Mouse (Mus musculus) liver, adult (tissue): ENCODE data around the gene Lyst.

Source experiments
- GATA4 ChIP-seq: IDR thresholded peaks from 2 replicates; pipeline ENCODE4 v1.6.1; 2014; ENCODE audit warnings: mild to moderate bottlenecking, low read length; ENCODE audit not compliant: insufficient replicate concordance

Lyst gene

DNA sequence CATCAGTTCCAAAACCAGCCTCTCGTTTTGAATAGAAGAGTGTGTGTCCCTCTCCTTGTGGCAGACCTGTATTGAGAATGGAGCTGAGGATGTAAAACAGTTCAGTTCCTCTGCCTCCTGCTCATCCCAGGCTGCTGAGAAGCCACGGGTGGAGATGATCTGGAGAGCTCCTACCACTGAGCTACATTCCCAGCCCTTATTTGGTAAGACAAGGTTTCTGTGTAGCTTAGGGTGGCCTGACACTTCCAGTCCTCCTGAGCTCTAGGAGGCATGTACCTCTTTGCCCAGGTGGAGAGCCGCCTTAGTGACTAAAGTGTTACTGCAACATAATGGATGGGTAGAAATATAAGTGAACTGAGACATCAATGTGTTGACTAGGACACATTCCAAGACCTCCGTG, 190.8 kb downstream of the Lyst start:
- no peak for TF ChIP-seq GATA4

DNA sequence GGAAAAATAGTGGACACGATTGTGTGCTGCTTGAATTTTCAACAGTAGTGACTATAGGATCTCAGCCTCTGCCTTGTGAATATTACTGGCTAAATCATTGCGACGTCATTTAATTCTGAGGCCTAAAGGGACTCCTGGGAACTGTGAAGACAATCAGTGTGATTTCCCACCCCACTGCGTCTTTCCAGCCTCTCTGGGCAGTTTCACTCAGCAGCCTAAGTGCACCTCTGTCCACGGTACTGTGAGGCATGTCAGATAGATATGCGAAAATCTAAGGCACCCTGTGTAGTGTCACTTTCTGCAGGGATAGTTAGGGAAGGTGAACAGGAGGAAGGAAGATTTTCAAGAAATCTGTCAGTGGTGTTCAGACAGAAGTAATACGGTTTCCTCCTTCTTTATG, 193.1 kb downstream of the Lyst start:
- no peak for TF ChIP-seq GATA4

DNA sequence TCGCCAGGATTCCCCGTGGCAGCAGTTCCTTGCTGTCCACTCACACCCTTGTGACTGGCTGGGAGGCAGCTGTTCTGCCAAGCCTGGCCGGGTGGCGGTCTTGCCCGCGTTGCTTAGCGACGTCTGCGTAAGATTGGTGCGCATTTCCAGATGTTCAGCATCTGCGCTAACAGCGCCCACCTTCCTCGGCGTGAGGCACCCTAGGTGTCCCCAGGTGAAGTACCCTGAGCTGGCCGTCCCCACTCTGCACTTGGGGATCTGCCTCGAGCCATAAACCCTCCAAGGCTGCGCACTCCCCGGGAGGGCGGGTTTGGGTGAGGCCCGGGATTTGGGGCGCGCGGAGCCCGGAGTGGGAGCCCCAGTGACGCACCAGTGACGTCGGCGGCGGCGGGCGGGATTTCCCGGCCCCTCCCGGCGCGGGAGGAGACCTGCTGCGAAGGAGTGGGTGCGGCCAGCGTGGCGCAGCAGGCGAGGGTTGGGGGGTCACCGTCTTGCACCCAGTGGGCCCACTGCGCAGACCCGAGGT, 193.8 kb downstream of the Lyst start, which contains the start of gene Gng4:
Gng4 (plus strand) TSS at position 166 of the 526 bp plus-strand sequence.
- no peak for TF ChIP-seq GATA4

DNA sequence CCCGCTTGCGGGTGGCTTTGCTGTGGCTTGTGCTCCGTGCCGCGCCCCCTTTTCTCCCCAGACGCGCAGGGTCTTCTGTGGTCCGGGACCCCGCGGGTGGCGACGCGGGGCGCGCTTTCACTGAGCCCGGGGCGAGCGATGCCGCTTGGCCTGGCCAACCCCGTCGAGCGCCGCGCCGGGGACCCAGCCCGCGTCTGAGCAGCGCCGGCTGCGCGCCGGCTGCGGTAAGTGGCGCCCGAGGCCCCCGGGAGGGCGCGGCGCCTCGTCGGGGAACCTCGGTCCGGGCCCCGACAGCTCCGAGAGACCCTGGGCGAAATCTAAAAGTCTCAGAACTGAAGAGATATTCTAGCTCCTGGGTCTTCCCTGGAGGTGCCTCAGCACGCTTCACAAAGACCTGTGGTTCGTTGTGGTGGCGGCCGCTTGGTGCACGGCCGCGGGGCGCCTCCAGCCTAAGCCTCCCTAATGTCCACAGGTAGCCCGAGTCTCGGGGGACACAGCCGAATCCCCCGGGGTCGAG, 194.3 kb downstream of the Lyst start:
- no peak for TF ChIP-seq GATA4

DNA sequence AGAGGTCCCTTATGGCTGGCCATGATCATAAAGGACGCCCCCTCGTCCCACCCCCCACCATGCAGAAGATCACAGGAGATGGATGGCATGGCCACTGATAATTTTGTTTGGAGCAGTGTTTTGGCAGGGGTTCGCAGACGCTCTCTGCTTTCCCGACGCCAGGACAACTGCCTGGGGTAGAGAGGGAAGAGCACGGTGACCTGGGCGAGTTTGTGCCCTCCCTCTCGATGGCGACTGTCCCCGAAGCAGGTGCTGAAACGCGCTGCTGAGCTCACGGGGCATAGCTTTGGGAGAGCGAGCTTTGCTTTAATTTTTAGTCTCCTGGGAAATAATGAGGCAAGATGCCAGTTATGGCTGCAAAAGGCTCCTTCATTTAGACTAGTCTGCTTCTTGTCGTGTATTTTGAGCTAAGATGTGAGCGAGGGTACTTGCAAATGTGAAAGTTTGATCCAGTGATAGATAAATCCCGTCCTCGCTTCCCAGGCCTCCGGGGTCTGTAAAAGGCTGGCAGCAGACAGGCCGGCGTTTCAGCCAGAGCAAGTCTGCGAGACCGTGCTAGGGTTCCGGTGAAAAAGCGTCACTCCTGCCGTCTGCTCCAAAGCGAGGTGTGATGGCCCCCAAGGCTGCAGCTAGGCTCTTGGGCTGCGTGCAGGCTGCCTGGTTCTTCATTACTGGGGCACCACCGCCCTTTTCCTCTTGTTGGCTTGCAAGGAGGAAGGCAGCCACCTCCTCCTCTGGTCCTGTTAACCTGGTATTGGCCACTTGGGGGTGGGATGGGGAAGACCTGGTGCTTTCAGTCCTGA, 195.0 kb downstream of the Lyst start:
- TF ChIP-seq GATA4 = no peak

DNA sequence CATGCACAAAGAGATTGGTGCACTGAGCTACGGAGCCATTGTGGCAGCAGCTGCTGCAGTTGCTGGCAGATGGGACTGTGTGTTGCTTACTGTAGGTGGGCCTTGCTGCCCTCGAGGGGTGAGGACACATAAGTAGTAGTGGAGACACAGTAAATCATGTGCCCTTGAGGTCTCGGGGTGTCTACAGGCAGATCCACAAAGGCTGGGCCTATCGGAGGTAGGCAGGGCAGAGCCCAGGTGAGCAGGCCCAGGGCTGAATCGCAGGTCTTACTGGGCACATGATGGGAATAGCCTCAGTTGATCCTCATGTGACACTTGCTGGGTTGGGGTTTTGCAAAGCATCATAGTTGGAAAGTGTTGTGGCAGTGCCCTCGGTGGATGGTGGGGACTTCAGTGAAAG, 196.8 kb downstream of the Lyst start:
- TF ChIP-seq GATA4 = no peak

DNA sequence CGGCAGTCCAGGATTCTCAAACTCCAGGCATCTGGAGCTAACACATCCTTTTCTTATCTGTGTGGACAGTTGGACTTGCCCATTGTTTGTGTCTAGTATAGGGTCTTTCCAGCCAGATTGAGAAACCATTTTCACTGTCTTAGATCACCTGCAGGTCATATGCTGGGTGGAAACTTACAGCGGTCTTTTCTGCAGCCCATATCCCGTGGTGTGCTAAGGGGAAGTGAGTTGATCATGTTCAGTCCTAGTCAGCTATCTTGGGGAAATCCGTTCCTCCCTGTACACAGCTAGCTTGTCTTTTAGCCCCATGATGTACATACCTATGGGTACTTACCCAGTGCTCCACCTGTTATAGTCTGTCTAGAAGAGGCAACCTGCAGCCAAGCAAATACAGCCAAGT, 197.9 kb downstream of the Lyst start:
- no peak for TF ChIP-seq GATA4

DNA sequence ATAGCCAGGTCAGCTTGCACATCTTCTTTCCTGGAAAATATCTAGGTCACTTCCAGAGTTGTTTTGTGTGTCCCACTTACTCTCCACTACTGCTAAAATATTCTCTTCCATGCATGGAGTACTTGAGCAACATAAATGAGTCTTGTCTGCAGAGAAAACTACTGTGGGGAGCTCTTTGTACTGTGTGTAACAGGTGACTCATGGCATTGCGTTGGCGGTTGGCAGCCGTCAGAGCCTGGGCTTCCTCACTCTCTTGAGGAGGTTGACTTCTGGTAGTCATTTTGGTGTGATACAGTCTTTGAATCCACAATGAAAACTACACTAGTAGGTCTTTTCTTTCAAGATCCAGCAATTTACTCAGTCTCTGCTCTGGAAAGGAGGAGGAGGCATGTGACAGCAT, 201.8 kb downstream of the Lyst start:
- no peak for TF ChIP-seq GATA4

DNA sequence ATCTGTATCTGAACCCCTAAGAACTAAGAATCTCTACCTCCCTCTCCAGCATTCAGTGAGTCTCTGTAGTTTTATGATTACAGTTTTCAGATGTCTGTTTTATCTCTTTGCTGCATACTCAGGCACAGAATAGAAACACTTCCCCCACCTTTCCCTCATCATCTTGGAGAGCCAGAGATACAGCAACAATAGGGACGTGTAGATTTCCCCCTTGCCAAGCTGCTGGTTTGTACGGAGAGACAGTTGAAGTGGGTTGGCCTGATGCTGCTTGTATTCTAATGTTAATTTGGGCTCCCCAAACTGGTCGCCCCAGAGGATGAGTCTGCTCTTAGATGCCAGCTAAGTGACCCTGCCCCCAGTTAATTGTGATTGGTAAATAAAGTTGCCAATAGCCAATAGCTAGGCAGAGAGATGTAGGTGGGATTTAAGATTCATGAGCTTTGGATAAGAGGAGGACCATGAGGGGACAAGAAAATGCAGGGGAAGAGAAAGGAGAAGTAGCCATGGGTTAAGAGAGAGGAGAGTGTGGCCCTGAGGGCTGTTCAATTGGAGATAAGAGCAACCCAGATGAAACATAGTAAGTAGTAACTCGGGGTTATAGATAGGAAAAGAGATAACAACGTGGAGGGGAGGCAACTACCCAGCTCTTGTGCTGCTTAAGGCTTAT, 205.1 kb downstream of the Lyst start:
- TF ChIP-seq GATA4 = no peak

DNA sequence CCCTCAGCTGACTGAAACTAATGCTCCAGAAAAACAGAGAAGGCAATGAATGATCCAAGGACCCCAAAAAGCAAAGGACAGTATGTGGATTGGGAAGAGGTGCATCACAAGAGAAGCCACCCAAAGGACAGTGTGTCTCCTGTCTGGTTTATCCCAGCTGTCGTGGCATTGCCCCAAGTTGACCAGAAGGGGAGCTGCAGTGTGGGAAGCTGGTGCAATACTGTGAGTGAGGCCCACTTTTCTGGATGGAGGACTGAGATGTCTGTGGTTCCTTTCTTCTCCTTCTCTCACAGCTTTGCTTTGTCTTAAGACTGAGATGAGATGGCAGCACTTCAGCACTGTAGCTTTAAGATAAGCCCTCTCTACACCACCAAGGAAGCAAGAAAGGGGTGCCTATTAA, 205.9 kb downstream of the Lyst start:
- TF ChIP-seq GATA4 = no peak

DNA sequence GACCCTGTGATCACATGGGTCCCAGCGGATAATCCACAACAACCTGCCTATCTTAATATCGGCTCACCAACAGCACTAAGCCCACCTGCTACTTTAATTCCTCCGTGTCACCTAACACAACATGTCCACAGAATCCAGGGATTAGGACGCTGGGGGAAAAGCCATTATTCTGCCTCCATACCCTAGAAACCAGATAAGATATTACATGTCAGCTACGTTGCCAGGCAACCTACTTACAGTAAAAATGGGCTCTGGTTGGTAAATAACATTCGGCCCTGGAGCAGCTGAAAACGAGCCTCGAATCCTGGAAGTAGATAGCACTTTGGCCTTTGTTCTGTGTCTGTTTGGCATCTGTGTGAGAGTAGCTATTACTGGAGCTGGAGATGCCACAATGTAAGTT, 208.6 kb downstream of the Lyst start:
- TF ChIP-seq GATA4 = no peak

DNA sequence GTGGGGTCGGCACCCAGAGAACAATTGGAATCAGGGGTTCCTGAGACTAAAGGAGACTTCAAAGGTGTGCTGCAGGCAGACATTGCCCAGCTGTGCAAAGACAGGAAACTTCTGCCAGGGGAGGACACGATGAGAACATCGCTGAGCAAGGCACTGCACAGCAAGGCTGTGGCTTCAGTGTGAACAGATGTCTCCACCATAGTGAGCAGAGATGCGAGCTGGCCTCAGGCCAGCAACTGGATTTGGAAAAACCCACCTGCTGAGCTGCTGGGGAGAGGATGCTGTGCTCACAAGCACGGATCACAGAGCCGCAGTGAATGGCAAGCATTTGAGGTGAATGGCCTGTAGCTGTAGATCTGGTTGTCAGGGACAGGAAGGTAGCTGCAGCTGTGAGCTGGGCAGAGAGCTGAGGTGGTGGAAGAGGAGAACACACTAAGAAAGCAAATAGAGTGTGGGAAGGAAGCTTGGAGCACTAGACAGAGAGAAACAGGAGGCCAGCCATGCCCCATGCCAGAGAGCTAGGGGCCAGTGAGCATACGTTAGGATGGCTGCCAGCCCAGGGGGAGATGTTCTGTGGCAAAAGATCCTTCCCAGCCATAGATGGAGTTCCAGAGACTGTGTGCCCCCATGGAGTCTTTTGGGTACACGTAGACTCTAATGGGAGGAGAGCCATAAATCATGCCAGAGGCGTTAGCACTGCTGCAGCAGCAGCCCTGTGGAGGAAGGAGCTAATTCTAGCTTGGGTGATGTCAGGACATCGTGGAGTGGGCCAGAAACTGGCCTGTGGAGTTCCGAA, 218.3 kb downstream of the Lyst start:
- TF ChIP-seq GATA4 = no peak

DNA sequence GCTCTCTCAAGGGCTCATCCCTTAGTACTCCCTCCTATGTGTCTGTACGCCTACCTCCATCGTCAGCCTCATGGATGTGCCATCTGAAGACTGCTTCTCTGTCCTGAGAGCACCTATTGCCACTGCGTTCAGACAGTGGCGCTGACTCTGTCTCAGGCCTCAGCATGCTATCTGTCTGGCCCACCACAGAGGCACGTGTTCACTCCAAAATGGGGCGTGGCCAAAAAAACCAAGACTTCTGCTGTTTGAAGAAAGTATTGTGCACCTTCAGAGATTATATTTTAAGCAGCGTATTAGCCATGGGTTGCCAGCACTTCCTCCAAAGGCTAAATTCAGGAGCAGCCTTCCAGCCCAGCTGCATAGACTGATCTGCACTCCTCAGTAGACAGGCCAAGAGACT, 220.7 kb downstream of the Lyst start:
- no peak for TF ChIP-seq GATA4

DNA sequence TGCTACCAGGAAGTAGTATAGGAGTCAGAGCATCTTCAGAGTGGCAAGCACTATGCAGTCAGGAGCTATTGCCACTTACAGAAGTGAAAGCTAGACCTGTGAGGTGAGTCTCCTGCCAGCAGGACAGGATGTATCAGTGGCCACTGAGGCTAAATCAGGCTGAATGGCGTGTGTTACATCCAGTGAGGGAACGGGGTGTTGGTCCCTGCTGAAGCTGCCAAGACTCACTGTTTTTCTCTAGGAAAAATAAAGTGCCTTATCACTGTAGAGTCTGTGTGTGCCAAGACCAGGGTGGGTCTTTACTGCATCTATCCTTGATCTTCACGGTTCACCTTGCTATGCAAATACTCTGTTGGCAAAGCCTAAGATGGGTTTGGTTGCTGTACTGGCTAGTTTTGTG, 228.5 kb downstream of the Lyst start:
- TF ChIP-seq GATA4 = no peak

DNA sequence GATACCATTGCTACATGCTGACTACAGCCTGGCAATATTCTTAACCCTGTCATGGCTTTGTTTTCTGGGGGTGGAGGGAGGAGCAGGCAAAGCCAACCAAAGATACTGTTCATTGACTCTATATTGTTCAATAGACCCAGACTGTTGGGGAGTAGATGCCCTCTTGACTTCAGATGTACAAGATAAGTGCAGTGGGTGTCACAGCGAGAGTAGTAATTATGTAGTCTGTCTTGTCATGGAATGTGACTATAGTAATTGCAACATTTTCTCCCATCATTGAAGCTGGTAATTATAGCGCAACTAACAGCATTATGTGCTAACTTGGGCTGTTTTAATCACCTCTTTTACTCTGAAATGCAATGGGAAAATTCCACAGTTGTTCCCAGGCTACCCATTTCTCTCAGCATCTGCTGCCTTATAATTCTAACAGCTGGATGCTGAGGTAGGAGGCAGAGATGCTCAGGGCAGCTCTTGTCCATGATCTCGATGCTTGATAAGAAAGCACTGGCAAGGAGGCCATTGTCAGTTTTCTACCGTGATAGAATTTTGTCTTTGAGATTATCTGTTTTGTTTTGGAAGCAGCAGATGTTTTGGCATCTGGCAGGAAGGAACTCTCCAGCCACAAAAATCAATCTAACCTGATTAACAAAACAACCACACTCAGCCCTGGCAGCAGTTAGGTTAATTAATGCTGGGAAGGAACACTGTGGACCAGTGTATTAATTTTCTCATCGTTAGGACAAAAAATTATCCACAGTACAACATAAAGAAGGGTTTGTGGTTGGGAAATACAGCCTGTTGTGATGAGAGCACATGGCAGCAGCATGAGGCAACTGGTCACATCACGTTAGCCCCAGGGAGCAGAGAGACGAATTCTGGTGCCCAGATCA, 230.3 kb downstream of the Lyst start:
- no peak for TF ChIP-seq GATA4

DNA sequence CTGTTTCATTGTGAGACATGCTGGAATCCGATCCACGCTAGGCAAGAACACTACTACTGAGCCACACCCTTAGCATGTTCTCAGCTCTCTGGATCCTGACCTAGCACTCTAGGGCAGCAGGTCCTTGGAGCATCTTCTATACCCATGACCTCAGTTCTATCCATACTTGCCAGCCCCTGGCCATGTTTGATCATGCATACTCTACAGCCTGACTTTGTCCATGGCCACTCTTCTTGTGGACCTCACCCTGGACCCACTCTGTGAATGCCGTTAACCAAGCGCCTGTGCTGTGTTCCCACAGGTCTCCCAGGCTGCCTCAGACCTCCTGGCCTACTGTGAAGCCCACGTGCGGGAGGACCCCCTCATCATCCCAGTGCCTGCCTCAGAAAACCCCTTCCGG, 234.7 kb downstream of the Lyst start:
- no peak for TF ChIP-seq GATA4
